Mouse (Mus musculus) liver, adult 2 months (tissue): ENCODE data around the gene Tnfrsf21.

Source experiments
- CTCF ChIP-seq: fragments of 200-500 bp; IDR thresholded peaks from 2 replicates; pipeline ENCODE4 v1.5.1; 2011; ENCODE audit warnings: low read depth, low read length, control low read depth
- POLR2A ChIP-seq: fragments of 200-500 bp; IDR thresholded peaks from 2 replicates; pipeline ENCODE4 v1.6.1; 2011; ENCODE audit warnings: low read length, control low read depth; ENCODE audit not compliant: insufficient read depth; ENCODE audit errors: extremely low read depth

DNA sequence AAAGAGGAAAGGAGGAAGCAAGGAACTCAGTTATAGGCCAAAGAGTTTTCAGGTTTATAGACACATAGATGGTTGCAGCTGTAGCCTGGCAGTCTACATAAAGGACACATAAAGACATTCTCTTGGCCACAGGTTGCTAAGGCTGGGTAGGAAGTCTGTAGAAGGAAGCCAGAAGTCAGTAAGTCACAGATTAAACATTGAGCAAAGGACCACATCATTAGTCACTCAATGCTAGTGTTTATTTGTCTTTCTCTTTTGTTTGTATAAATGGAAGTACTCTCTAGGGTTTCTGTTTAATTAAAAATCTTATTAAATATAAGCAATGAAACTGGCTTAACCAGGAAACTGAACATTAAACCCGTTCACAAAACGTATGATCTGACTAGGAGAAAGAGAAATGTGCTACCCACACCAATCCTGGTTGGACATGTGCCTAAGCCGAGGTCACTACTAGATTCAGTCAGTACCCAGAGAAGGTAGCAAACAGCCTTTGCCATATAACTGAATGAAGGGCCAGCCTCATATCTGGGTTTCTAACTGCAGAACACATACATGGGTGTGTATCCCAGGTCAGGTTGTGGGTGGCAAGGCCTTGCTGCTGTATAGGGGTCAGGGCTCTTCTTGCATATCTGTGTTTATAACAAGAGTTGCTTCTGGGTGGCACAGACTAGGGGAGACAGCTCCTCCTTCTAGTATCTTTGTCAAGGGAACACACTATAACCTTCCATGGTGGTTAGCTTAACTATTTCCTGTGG, 113.9 kb downstream of the Tnfrsf21 start:
- TF ChIP-seq POLR2A (no peak), CTCF (no peak)
